ENCODE assay signal across 15 mouse cellular contexts in the genomic region with DNA sequence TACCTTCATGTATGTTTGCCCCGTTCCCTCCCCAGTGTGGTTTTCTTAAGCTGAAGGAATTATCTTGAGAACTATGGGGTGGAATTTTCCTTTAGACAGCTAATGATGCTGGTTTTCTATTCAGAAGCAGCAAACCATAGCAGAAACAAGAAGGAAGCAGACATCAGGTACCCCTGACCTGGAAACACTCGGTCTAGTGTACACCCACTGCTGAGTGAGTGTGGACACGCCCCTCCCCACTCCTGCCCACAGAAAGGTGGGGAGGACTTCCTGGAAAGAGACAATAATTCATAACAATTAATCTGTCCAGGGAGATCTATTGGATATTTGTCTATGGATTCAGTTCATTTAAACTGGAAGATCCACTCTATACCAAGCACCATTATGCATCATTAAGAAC.
"Had no signal": no experiment of that assay in that cellular context is flagged by ENCODE, and none has a peak within 500 bp of the region (broad histone marks: within the 10 kb centered on the region; RNA-seq: fewer than 3 reads in every experiment).

No protein-coding gene starts in this region.

- H3K4me1 ChIP-seq: midbrain, embryonic 15.5 days; neural tube, embryonic 13.5 days had no signal

- H3K9ac ChIP-seq: limb, embryonic 12.5 days; limb, embryonic 15.5 days; liver, embryonic 12.5 days; midbrain, embryonic 12.5 days; midbrain, embryonic 15.5 days; neural tube, embryonic 13.5 days had no signal

- H3K4me2 ChIP-seq: limb, embryonic 12.5 days; limb, embryonic 15.5 days; liver, embryonic 12.5 days; midbrain, embryonic 12.5 days; midbrain, embryonic 15.5 days; neural tube, embryonic 13.5 days had no signal

- DNase-seq: left cerebral cortex, postnatal 4 days; lung, adult 2 months; lung, postnatal 14 days; retina, postnatal 1 day; right cerebral cortex, postnatal 25 days; thymus, adult 2 months; thymus, postnatal 14 days; thymus, postnatal 4 days had no signal

- H3K36me3 ChIP-seq: limb, embryonic 12.5 days; limb, embryonic 15.5 days; liver, embryonic 12.5 days; midbrain, embryonic 12.5 days; midbrain, embryonic 15.5 days; neural tube, embryonic 13.5 days had no signal

- ATAC-seq: midbrain, embryonic 15.5 days had no signal

- H3K4me3 ChIP-seq: limb, embryonic 12.5 days; limb, embryonic 15.5 days; liver, embryonic 12.5 days; midbrain, embryonic 12.5 days; midbrain, embryonic 15.5 days; myocyte; neural tube, embryonic 13.5 days had no signal

- H3K27ac ChIP-seq: limb, embryonic 12.5 days; limb, embryonic 15.5 days; liver, embryonic 12.5 days; midbrain, embryonic 12.5 days; midbrain, embryonic 15.5 days; neural tube, embryonic 13.5 days had no signal

- H3K27me3 ChIP-seq: limb, embryonic 12.5 days; limb, embryonic 15.5 days; liver, embryonic 12.5 days; midbrain, embryonic 12.5 days; midbrain, embryonic 15.5 days; neural tube, embryonic 13.5 days had no signal

- H3K9me3 ChIP-seq: limb, embryonic 12.5 days; limb, embryonic 15.5 days; liver, embryonic 12.5 days; midbrain, embryonic 12.5 days; midbrain, embryonic 15.5 days; neural tube, embryonic 13.5 days had no signal
